Mouse (Mus musculus): ENCODE measurements around the gene Srl.
"Not testable (repeated sequence)": the region's sequence is repeated elsewhere in the genome, so short reads cannot be mapped to it uniquely, and the experiment has no call there.

The Srl gene

DNA sequence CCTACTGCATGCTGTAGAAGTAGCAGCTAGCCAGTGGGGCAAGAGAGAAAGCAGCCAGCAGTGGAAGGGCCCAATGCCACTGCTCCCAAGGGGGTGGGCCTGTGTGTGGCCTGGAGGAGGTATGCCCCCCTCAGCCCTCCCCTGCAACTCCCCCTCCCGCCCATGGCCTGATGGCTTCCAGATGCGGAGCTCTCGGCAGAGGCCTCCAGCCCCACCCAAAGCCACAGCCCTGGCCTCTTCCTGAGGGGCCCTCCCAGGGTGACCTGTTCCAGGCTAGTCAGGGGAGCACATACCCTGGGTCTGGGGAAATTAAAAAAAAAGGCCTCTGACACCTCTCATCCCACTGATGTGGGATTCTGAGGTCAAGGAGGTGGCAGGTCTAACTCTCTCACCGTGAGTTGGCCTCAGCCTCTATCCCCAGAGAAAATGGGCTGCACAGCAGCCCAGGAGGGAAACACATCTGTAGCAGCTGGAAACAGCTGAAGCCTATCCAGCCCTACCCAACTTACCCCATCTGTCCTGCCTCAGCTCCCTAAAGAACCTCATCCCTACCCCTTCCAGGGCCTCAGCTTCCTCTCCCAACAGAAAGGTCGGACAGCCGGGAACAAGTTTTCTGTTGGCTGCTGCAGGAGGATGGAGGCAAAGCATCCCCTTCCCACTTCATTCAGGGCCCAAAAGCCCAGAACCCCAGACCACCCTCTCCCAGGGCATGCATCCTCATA lies 11.4 kb upstream of the Srl start:
- in situ Hi-C loops (cut with MboI, MseI): no loop called here

DNA sequence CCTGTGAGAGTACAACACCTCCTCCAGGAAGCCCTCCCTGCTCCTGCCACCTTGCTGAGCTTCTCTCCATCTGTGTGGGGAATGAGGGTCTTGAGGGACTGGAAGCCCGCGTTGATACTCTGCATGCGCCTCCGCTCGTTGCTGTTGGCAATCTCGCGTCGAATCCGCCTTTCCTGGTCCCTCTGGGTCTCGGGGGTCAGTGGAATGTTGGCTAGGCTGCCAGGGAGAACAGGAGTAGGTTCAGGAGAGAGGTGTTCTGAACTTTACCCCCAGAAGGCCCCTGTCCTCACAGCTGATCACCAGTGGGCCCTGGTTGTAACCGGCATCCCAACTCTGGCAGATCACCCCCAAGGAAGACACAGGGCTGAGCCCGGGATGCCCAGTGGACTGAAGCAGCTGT lies 10.3 kb upstream of the Srl start:
- in situ Hi-C loops (cut with MboI, MseI): no loop called here

GRCm38 (mm10) chr16:4551056-4551455 lies 9.4 kb upstream of the Srl start:
- in situ Hi-C loops (cut with MboI, MseI): no loop called here

DNA sequence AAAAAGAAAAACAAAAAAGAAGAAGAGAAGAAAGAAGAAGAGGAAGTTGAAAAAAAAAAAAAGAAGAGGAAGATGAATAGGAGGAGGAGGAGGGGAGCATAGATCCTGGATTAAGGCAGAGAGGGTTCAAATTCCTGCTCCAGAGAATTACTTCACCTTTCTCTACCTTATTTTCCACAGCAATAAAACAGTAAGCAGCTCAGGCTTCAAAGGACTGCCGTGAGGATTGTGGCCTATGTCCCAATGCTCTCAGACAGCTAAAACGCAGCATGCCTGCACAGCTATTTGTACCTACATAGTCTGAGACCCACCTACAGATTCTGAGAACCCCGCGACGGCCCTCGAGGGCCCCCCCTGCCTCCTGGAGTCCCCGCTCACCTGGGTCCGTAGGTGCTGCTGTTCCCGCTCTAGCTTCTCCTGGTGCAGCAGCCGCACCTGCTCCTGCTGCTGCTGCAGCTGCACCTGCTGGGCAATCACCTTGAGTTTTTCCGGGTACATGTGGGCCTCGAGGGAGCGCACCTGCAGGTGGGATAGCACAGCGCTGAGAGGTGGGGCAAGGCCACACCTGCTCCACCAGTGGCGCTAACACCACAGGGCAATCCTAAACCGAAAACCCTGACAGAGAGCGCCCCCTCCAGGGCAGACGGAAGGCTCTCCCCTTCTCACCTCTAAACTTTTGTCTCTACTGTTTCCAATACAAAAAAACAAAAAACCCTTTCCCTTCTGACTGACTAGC lies 7.5 kb upstream of the Srl start:
- in situ Hi-C loops (cut with MboI, MseI): loop anchor here in 1 of 2 experiments (10.0 kb wide), 1 partner anchor 596 kb away; the partner anchor contains the start of gene Sec14l5

GRCm38 (mm10) chr16:4547611-4548010 lies 6.0 kb upstream of the Srl start:
- in situ Hi-C loops (cut with MboI, MseI): loop anchor here in 1 of 2 experiments (10.0 kb wide), 1 partner anchor 597 kb away; the partner anchor contains the start of gene Sec14l5

DNA sequence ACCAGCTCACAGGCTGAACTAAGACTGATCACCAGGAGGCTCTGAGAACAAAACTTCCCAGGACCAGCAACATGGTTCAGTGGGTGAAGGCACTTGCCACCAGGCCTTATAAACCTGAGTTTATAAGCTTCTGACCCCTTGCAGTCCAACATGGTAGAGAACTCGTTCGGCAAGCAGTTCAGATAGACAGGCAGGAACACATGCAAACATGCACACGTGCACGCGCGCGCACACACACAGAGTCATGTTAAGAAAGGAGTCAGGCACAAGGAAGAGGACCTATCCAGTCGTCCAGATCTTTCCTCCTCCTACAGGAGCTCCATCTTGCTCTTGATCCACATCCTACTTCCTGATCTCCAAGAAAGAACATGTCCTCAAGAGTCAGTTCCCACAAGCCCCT lies 5.2 kb upstream of the Srl start:
- in situ Hi-C loops (cut with MboI, MseI): loop anchor here in 1 of 2 experiments (10.0 kb wide), 1 partner anchor 598 kb away; the partner anchor contains the start of gene Sec14l5

DNA sequence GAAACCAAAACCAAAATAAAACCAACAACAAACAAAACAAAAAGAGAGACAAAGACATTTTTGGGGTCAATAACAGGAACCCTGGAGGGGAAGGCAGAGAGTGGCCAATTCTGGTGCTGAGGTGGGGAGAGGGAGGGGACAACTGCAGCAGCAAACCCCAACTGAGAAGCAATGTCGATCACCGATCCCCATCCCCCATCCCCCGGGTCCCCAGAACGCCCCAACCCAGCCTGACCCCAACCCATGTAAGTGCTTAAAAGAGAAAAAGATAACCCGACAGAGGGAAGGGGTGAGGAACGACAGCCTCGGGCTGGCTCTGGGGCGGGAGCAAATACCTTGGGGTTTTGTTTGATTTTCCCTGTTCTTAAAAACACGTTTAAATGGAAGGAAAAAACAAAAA lies 3.2 kb upstream of the Srl start:
- in situ Hi-C loops (cut with MboI, MseI): loop anchor here in 1 of 2 experiments (10.0 kb wide), 1 partner anchor 600 kb away; the partner anchor contains the start of gene Sec14l5

DNA sequence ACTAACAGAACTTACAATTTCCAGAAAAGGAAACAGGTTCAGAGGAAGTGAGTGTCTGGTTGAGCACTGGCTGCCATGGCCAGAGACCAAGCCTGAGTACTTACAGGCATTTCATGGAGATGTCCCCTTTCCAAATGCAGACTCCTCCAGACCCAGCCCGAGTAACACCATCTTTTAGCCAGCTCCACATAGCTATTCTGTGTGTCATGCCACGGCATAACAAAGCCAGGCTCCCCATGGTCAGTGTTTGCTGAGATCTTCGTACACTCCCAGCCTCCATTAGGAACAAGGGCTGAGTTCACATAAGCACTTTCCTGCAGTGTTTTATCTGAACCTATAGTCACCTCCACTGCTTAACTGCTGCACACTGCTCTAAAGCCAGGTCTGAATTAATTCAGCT lies 1.6 kb upstream of the Srl start:
- in situ Hi-C loops (cut with MboI, MseI): loop anchor here in 1 of 2 experiments (10.0 kb wide), 1 partner anchor 602 kb away; the partner anchor contains the start of gene Sec14l5

GRCm38 (mm10) chr16:4542236-4542774 lies 689 bp upstream of the Srl start:
- in situ Hi-C loops (cut with MboI, MseI): loop anchor here in 1 of 2 experiments (10.0 kb wide), 1 partner anchor 602 kb away; the partner anchor contains the start of gene Sec14l5

- in situ Hi-C loops (cut with MboI, MseI): loop anchor here in 1 of 2 experiments (10.0 kb wide), 1 partner anchor 604 kb away; the partner anchor contains the start of gene Sec14l5
Measured at GRCm38 (mm10) chr16:4541033-4541432, 583 bp downstream of the Srl start.

DNA sequence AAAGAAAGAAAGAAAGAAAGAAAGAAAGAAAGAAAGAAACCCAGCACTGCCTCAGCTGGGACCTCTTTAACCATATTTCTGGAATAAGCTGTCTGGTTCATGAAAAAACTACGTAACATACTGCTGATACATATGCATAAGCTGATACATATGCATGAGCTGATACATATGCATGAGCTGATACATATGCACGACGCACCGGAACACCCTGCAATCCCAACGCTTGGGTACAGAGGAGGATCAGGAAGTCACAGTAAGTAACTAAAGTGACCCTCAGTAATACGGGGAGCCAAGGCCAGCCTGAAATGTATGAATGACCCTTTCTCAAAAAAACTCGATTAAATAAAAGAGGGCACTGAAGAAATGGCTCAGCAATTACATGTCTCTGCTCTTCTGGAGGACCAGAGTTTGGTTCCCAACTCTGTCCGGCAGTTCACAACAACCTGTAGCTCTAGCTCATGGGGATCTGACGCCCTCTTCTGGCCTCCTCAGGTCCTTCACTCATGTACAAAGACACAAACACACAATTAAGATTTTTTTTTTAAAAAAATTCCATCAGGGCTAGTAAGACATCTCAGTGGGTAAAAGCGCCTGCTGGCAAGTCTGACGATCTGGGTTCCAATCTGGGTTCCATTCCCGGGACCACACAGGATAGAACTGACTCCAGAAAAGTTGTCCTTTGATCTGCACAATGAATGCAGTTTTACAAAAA lies 1.4 kb downstream of the Srl start:
- in situ Hi-C loops (cut with MboI, MseI): loop anchor here in 1 of 2 experiments (10.0 kb wide), 1 partner anchor 605 kb away; the partner anchor contains the start of gene Sec14l5

- in situ Hi-C loops (cut with MboI, MseI): loop anchor here in 1 of 2 experiments (5.0 kb wide), 2 partner anchors 57 to 232 kb away; no protein-coding TSS in a partner anchor
Measured at GRCm38 (mm10) chr16:4539521-4539920, 2.1 kb downstream of the Srl start.

- in situ Hi-C loops (cut with MboI, MseI): loop anchor here in 1 of 2 experiments (5.0 kb wide), 2 partner anchors 55 to 230 kb away; no protein-coding TSS in a partner anchor
Measured at GRCm38 (mm10) chr16:4537616-4538358, 3.8 kb downstream of the Srl start.

DNA sequence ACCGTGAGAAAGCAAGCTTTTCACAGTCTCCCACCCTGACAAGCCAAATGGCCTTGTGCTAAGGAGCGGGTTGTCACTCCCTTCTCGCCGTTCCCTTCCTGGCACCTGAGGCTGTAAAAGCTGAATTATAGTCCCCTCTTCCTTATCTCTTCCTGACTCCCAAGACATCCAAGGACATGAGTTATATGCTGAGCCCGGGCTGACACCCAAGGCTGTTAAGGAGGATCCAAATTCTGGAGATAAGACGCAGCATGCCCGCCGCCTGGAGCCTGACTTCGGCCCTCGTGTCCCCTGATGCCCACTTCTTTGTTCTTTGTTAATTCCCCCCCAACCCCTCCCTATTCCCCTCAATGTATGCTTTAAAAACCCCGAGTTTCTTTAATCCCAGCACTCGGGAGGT lies 14.2 kb downstream of the Srl start:
- in situ Hi-C loops (cut with MboI, MseI): not testable (repeated sequence)

- in situ Hi-C loops (cut with MboI, MseI): no loop called here
Measured at GRCm38 (mm10) chr16:4523313-4524004, 18.2 kb downstream of the Srl start.

GRCm38 (mm10) chr16:4522879-4523278 lies 18.7 kb downstream of the Srl start:
- in situ Hi-C loops (cut with MboI, MseI): no loop called here

GRCm38 (mm10) chr16:4521735-4522530 lies 19.7 kb downstream of the Srl start:
- in situ Hi-C loops (cut with MboI, MseI): no loop called here

GRCm38 (mm10) chr16:4521074-4521667 lies 20.4 kb downstream of the Srl start:
- in situ Hi-C loops (cut with MboI, MseI): no loop called here

DNA sequence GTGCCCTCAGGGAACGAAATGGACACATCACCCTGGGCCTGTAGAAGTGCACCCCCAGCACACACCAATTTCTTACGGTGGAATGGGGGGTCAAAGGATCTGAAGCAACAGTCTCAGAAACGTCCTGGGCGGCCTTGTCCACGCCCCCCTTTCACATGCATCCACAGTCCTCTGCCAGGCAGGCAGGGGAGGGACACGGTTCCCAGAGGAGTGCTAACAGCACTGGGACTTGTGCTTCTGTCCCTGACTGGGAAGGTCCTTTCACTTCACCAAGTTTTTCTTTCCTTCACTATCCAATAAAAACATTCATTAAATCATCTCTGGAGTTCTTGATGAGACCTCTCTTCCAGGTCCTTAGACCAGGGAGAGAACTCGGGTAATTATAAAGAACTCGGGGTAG lies 20.9 kb downstream of the Srl start:
- in situ Hi-C loops (cut with MboI, MseI): no loop called here

All from T-helper 17 cell (primary cell).